Mouse (Mus musculus) brain, embryonic 14.5 days (tissue): ENCODE results near the gene Zfp408. TPM values are rescaled to one million over a fixed set of nuclear protein-coding genes. Genes with fewer than 3 reads are reported as not detected.
A peak's percentile ranks its signal among the peaks of the same experiment; 100 is the strongest.

Source experiments
- DNase-seq: peaks from one replicate; pipeline ENCODE4 v3.0.0-alpha.2; 2011; ENCODE audit warnings: low read depth
- CTCF ChIP-seq: fragments of 200-500 bp; IDR thresholded peaks from 2 replicates; pipeline ENCODE4 v1.5.1; 2012; ENCODE audit warnings: inconsistent platforms, mild to moderate bottlenecking, moderate library complexity, borderline replicate concordance; ENCODE audit not compliant: insufficient read depth, insufficient read length; ENCODE audit errors: extremely low read depth
- POLR2A ChIP-seq: fragments of 200-500 bp; IDR thresholded peaks from 2 replicates; pipeline ENCODE4 v1.6.1; 2012; ENCODE audit warnings: mild to moderate bottlenecking, inconsistent platforms, borderline replicate concordance; ENCODE audit not compliant: poor library complexity, insufficient read depth, insufficient read length, severe bottlenecking; ENCODE audit errors: extremely low read depth
- polyA plus RNA-seq: library from polyadenylated mRNA; depleted of rRNA; stranded (reverse); fragments of >200 nt; gene quantifications from 2 replicates; pipeline ENCODE4 v1.2.3, GENCODE M21; 2012; rRNA removed

Zfp408 gene
- polyA plus RNA-seq: 26.8 and 27.3 TPM in 2 replicates

- TF ChIP-seq CTCF (no peak), POLR2A (peak; percentile 43; the same call in 1 of the 2 replicates)
- DNase-seq: peak; percentile 99
Observed at GRCm38 (mm10) chr2:91649553-91650359, at the start of gene Zfp408, which contains the start of gene Arhgap1. Gene Zfp408 (minus strand): TSS chr2:91649791. Gene Arhgap1 (plus strand): TSS chr2:91649860.

DNA sequence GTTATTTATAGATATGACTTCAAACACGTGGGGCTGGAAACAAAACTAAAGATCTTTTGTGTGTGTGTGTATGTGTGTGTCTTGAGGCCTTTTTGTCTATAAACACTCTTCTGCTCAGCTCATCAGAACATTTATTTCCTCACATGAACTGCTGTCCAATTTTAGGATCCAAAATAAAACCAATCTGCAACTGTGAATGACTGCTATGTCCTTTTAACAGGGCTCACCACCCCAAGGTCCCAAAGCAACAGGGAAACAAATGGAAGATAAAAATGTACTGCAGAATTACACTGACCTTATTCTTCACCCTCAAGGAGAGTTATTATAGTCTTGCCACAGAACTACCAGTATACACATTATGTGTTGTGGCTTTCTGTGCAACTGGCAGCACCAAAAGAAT, 49.6 kb upstream of the Zfp408 start:
- no peak for DNase-seq
- TF ChIP-seq CTCF (no peak), POLR2A (no peak)

GRCm38 (mm10) chr2:91696225-91696590, 46.6 kb upstream of the Zfp408 start:
- no peak for TF ChIP-seq CTCF
- no peak for TF ChIP-seq POLR2A
- no peak for DNase-seq

DNA sequence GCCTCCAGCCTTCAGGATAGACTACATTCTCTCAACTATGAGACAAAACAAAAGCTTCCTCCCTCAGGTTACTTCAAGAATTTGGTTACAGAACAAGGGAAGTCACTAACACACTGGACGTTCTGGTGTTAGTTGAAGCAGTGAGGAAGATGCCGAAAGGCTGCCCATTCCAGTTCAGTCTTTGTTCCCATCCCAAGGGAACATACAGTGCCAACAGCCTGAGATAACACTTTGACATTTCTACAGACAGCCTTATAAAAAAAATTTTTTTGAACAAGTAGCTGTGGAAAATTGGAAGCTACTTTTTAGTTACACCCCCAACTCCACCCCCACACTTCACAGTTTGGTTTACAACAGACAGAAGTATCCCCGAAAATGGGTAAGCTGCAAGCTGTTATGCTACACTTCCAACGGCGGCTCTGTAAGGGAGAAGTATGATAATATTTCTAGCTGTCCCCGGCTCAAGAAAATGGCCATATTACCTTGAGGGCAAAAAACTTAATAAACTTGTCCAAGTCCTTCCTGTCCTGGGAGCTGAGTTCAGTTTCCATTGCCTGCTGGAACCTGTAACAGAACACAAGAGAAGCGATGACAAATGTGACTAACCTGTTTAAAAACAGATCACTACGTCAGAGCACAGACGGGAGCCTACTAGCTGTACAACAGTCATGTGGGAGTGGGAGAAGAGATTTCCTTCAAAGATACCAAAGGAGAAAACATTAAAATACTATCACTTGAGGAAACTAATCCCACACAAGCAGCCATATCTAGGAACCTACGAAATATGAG, 46.0 kb upstream of the Zfp408 start:
- no peak for DNase-seq
- TF ChIP-seq CTCF (no peak), POLR2A (no peak)

DNA sequence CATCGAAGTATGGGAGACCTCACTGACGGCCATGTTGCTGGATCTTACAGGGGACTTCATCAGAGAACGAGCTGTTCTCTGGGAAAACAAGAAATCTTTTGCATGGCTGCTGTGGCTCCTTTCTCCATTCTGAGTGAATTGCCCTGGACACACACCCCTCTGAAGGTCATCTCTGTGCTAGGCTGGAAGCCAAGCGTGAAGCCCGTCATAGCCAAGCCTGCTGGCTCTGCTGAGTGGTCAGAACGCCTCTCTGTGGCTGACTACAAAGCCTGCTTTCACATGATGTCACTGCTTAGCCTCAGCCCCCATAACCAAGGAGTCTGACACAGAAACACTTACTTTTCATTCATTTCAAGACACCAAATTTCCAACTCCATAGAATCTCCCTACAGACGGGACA, 39.9 kb upstream of the Zfp408 start:
- TF ChIP-seq POLR2A: no peak
- no peak for TF ChIP-seq CTCF
- DNase-seq: no peak

DNA sequence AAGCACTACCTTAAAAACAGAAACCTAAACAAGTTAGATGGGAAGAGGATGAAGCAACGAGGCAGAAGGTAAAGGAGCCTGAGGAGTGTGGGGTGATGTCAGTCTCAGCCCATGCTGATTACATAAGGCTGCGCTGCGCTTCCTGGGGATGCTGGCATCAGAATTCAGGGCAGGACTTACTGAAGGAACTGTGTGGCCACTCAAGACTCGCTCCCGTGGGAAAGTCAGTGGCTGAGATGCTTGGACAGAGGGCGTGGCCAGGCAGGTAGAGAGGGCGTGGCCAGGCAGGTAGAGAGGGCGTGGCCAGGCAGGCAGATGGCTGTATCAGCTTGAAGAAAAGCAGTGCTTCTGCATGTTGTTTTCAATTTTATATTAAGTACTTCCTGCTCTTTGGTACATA, 34.3 kb upstream of the Zfp408 start:
- no peak for DNase-seq
- TF ChIP-seq POLR2A (no peak), CTCF (no peak)

- TF ChIP-seq POLR2A (no peak), CTCF (peak; percentile 46; the same call in 1 of the 2 replicates)
- peak; percentile 63 for DNase-seq
Observed at GRCm38 (mm10) chr2:91682850-91683249, 33.3 kb upstream of the Zfp408 start.

DNA sequence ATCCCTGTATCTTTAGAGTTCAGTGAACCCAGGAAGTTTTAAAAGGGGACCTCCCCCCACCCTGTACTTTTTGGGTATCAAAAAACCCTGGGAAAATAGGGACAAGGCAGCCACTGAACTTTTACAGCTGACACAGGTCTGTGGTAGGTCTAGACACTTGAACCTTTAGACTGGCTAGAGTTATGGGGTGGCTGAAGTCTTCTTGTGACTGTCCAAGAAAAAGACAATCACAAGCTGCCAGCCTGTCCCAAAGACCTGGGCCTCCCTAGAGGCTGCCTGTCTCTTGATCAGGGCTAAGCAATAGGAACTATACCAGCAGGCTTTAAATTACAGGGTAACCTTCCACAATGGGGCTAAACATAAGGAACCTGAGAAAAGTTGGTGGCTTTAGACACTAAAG, 27.4 kb upstream of the Zfp408 start:
- no peak for DNase-seq
- TF ChIP-seq CTCF (no peak), POLR2A (no peak)

DNA sequence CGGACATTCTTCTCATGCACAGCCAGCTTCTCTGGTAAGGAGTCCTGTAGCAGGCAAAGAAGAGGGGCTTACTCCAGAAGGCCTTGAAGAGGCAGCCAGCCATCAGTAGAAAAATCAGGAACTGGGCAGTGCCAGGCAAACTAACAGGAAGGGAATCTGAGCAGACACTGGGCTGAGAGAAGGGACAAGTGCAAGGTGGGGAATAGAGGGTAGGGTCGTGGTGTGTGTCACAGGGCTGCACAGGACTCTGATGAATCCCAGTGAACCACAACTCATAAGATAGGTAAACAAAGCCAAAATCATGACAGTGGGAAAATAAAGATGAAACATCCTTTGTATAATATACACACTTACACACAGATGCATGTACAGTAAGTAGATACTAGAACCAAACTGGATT, 26.8 kb upstream of the Zfp408 start:
- TF ChIP-seq CTCF (no peak), POLR2A (no peak)
- DNase-seq: no peak

GRCm38 (mm10) chr2:91674895-91675294, 25.3 kb upstream of the Zfp408 start:
- DNase-seq: peak; percentile 12
- TF ChIP-seq POLR2A (no peak), CTCF (no peak)

DNA sequence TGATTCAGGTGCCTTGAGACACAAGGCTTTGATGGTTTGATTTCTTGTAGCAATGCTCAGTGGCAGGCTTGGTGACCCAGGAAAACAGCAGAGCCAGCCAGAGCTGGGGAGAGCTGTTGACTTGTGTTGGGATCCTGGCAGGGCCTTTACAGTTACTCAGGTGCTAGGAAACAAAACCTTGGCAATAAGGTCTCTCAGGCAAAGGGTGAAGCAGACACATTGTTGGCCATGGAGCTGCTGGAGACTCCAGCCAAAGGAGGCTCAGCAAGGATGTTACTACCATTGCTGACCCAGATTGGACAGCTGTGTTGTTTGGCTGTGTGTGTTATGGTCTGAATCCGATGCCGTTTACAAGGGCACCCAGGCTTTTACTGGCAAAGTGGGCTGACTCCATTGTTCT, 24.0 kb upstream of the Zfp408 start:
- no peak for DNase-seq
- TF ChIP-seq CTCF: no peak
- TF ChIP-seq POLR2A: no peak
